Mouse (Mus musculus) liver, embryonic 14.5 days (tissue): ENCODE results near the gene Traf3ip2. TPM values are rescaled to one million over a fixed set of nuclear protein-coding genes. Genes with fewer than 3 reads are reported as not detected.

Source experiments
- ATAC-seq: fragments of 200-750 bp; cut with Nextera tagmentation; 2 replicates; pipeline ENCODE4 v1.8.0; 2017; ENCODE audit warnings: moderate number of reproducible peaks, mild to moderate bottlenecking, moderate library complexity; ENCODE audit not compliant: insufficient read depth
- DNase-seq, 3 experiments: peaks; one replicate each; pipeline ENCODE4 v3.0.0-alpha.2; 2012 to 2013; ENCODE audit warnings: low read depth in 3 of 3, low spot score in 3 of 3
- H3K27ac ChIP-seq: fragments of 300-500 bp; sonication (generic); 2 replicates; pipeline ENCODE4 v1.5.1; 2014; ENCODE audit warnings: moderate library complexity, mild to moderate bottlenecking, control low read depth, inconsistent platforms
- H3K27me3 ChIP-seq: fragments of 300-500 bp; sonication (generic); 2 replicates; pipeline ENCODE4 v1.6.1; 2014; ENCODE audit warnings: mild to moderate bottlenecking, low read length, moderate library complexity; ENCODE audit not compliant: control insufficient read depth, insufficient read depth
- H3K36me3 ChIP-seq: fragments of 300-500 bp; sonication (generic); replicated peaks from 2 replicates; pipeline ENCODE4 v1.6.1; 2014; ENCODE audit warnings: low read depth; ENCODE audit not compliant: control insufficient read depth, insufficient read depth
- H3K4me1 ChIP-seq, 2 experiments: fragments of 200-500 bp in 1 of 2; fragments of 300-500 bp in 1 of 2; sonication (generic) in 1 of 2; replicated peaks; 2 replicates each; pipeline ENCODE4 v1.6.1; 2012 to 2014; ENCODE audit warnings: antibody characterized with exemption in 1 of 2, inconsistent platforms in 1 of 2, low read length in 1 of 2; ENCODE audit not compliant: control insufficient read depth in 2 of 2, insufficient read depth in 2 of 2
- H3K4me2 ChIP-seq: fragments of 300-500 bp; sonication (generic); 2 replicates; pipeline ENCODE4 v1.6.1; 2014; ENCODE audit warnings: low read depth, mild to moderate bottlenecking, control low read depth, moderate library complexity
- H3K4me3 ChIP-seq, 2 experiments: fragments of 200-500 bp in 1 of 2; fragments of 300-500 bp in 1 of 2; sonication (generic) in 1 of 2; 2 replicates each; pipeline ENCODE4 v1.5.1; 2012 to 2014; ENCODE audit warnings: low read depth in 2 of 2, low read length in 2 of 2, mild to moderate bottlenecking in 2 of 2, control low read depth in 1 of 2, inconsistent platforms in 1 of 2, moderate library complexity in 1 of 2; ENCODE audit not compliant: insufficient read depth in 1 of 2
- H3K9ac ChIP-seq: fragments of 300-500 bp; sonication (generic); replicated peaks from 2 replicates; pipeline ENCODE4 v1.6.1; 2014; ENCODE audit warnings: mild to moderate bottlenecking, control low read depth, moderate library complexity
- H3K9me3 ChIP-seq: fragments of 300-500 bp; sonication (generic); 2 replicates; pipeline ENCODE4 v1.6.1; 2016; ENCODE audit warnings: low read length, mixed read lengths; ENCODE audit not compliant: control insufficient read depth
- CTCF ChIP-seq: IDR thresholded peaks from 2 replicates; pipeline ENCODE4 v1.5.1; 2016; ENCODE audit warnings: antibody characterized with exemption, low read depth, control low read depth
- EP300 ChIP-seq: IDR thresholded peaks from 2 replicates; pipeline ENCODE4 v1.6.1; 2016; ENCODE audit warnings: antibody characterized with exemption, low read depth
- WGBS: fragments of 180-500 bp; shearing (Covaris S2); extraction: QIAGEN DNeasy Blood & Tissue Kit; methylation state at CpG from one replicate; pipeline ENCODE4 v1.1.7; 2014; ENCODE audit not compliant: insufficient replicate concordance; 5-methylcytosine and 5-hydroxymethylcytosine counted together
- polyA plus RNA-seq, 2 experiments: library from polyadenylated mRNA; depleted of rRNA in 1 of 2; stranded (reverse) in 1 of 2; unstranded in 1 of 2; fragments of >200 nt; fragmentation: Nextera tagmentation in 1 of 2; extraction: Ambion mirVana in 1 of 2; gene quantifications; 2 replicates each; pipeline versions ENCODE4 v1.2.1 to v1.2.3; 2012 to 2014

The Traf3ip2 gene
- polyA plus RNA-seq, 2 experiments, result 1.2 to 1.3 TPM

- H3K4me1 ChIP-seq, result peaks cover 0 to 20% of the 10 kb centered on the region in 2 experiments; a peak in 3 of 4 replicates
- ATAC-seq (no peak), DNase-seq (no peak)
- H3K27me3 ChIP-seq, result no peaks in the 10 kb centered on the region
- no peak overlapping the region for H3K9ac ChIP-seq
- H3K4me2 ChIP-seq, result no peak overlapping the region
- H3K36me3 ChIP-seq, result no peaks in the 10 kb centered on the region
- no peak overlapping the region for H3K27ac ChIP-seq
- no peak overlapping the region for H3K4me3 ChIP-seq
- 42% methylated on average over 1 of the region's 1 CpGs for WGBS
- no peaks in the 10 kb centered on the region for H3K9me3 ChIP-seq
- no peak for TF ChIP-seq CTCF
- TF ChIP-seq EP300, result no peak
Measured at GRCm38 (mm10) chr10:39647118-39647517, 34.4 kb downstream of the Traf3ip2 start.

DNA sequence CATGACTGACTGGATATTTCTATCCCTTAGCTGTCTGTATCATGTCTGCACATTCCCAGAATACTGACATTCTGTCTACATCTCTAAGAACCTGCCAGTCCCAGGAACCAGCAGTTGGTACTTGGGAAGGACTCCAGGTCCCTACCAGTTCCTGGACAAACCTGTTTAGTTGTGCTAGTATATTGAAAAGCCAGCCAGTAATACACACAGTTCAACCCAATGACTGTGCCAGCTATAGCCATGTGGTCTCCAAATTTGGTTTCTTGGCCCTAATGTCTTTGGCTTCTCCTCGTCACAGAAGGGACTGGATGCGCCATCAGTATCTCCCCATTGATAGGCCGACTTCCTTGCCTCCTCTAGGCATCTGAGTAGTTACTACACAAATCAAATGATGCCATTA, 35.5 kb downstream of the Traf3ip2 start:
- ATAC-seq (no peak), DNase-seq (no peak)
- Histone ChIP-seq H3K4me3 (no peak overlapping the region), H3K27ac (no peak overlapping the region), H3K36me3 (no peaks in the 10 kb centered on the region), H3K9ac (no peak overlapping the region), H3K27me3 (no peaks in the 10 kb centered on the region), H3K4me1 (peaks cover 0 to 20% of the 10 kb centered on the region in 2 experiments; a peak in 3 of 4 replicates), H3K4me2 (no peak overlapping the region), H3K9me3 (no peaks in the 10 kb centered on the region)
- WGBS, result 72% methylated on average over 3 of the region's 3 CpGs
- TF ChIP-seq CTCF (no peak), EP300 (no peak)

DNA sequence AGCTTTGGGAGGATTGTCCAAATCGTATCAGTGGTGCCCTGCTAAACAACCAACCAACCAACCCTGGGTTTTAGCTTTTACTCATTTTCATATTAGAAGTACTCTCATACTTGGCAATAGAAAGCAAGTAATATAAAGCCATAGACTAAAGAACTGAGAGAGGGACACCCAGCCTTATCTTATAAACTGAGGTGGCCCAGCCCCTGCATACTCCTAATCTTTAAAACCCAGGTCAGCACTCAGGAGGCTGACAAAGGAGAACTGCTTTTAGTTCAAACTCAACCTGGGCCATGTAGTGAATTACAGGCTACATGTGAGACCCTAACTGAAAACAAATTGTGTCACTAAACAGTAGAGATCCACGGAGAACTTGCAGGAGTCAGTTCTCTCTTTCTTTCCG, 36.8 kb downstream of the Traf3ip2 start:
- H3K4me2 ChIP-seq, result peak overlapping the region; percentile 8; the same call in 1 of the 2 replicates
- H3K4me3 ChIP-seq, result no peak overlapping the region
- ATAC-seq (peak; percentile 52; the same call in 1 of the 2 replicates), DNase-seq (peak in 1 of 3 experiments; percentile 29)
- peaks cover 0 to 20% of the 10 kb centered on the region in 2 experiments; a peak in 3 of 4 replicates for H3K4me1 ChIP-seq
- TF ChIP-seq CTCF, result no peak
- TF ChIP-seq EP300, result peak; percentile 52; the same call in 1 of the 2 replicates
- no peaks in the 10 kb centered on the region for H3K36me3 ChIP-seq
- WGBS, result 77% methylated on average over 3 of the region's 3 CpGs
- H3K9ac ChIP-seq, result no peak overlapping the region
- H3K27ac ChIP-seq, result no peak overlapping the region
- no peaks in the 10 kb centered on the region for H3K27me3 ChIP-seq
- H3K9me3 ChIP-seq, result no peaks in the 10 kb centered on the region

GRCm38 (mm10) chr10:39650316-39650715, 37.6 kb downstream of the Traf3ip2 start:
- no peaks in the 10 kb centered on the region for H3K27me3 ChIP-seq
- no peaks in the 10 kb centered on the region for H3K36me3 ChIP-seq
- H3K4me1 ChIP-seq, result peaks cover 0 to 20% of the 10 kb centered on the region in 2 experiments; a peak in 3 of 4 replicates
- no peaks in the 10 kb centered on the region for H3K9me3 ChIP-seq
- H3K27ac ChIP-seq, result no peak overlapping the region
- DNase-seq (no peak), ATAC-seq (no peak)
- WGBS, result 84% methylated on average over 3 of the region's 3 CpGs
- no peak overlapping the region for H3K4me3 ChIP-seq
- no peak overlapping the region for H3K9ac ChIP-seq
- no peak overlapping the region for H3K4me2 ChIP-seq
- TF ChIP-seq EP300, result no peak
- no peak for TF ChIP-seq CTCF

- H3K4me2 ChIP-seq, result no peak overlapping the region
- no peaks in the 10 kb centered on the region for H3K36me3 ChIP-seq
- ATAC-seq, result no peak
- WGBS, result 76% methylated on average over 8 of the region's 8 CpGs
- DNase-seq, result no peak
- H3K4me1 ChIP-seq, result peaks cover 0 to 14% of the 10 kb centered on the region in 2 experiments; a peak in 3 of 4 replicates
- no peak overlapping the region for H3K27ac ChIP-seq
- TF ChIP-seq CTCF, result no peak
- TF ChIP-seq EP300, result no peak
- H3K9me3 ChIP-seq, result no peaks in the 10 kb centered on the region
- H3K4me3 ChIP-seq, result no peak overlapping the region
- no peaks in the 10 kb centered on the region for H3K27me3 ChIP-seq
- H3K9ac ChIP-seq, result no peak overlapping the region
Measured at GRCm38 (mm10) chr10:39654001-39654416, 41.3 kb downstream of the Traf3ip2 start.
